Mouse (Mus musculus): ENCODE data around the gene Nr2c1.

DNA sequence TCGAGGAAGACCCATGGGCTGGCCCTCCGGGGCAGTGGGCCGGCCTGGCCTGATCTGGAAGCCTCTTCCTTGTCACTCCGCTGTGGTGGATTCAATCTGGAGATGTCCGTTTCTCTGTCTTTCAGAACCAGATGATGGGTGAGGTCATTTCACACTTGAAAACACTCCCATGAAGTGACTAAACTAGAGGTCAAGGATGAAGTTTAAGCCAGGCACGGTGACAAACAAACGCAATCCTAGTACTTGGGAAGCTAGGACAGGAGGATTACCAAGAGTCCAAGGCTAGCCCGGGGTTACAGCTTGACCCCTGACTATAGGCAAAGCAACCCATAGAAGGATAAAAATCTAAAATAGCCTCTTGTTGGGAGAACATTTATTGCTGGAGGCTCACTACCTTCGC lies 27.1 kb upstream of the Nr2c1 start:
- TF ChIP-seq POLR2A (IDR thresholded peaks at IDR 0.05; ENCODE audit: borderline replicate concordance, low read depth, low read length) (no peak), CTCF (IDR thresholded peaks at IDR 0.05; ENCODE audit: low read depth, low read length) (no peak)

Data from bone marrow macrophage, adult 2 months (primary cell).